Mouse (Mus musculus): ENCODE measurements around the gene Rassf6. TPM values are rescaled to one million over a fixed set of nuclear protein-coding genes. Genes with fewer than 3 reads are reported as not detected.

Rassf6 gene
- total and polyA plus RNA-seq, 3 experiments = 15.1 to 24.5 (median 18.3) TPM

DNA sequence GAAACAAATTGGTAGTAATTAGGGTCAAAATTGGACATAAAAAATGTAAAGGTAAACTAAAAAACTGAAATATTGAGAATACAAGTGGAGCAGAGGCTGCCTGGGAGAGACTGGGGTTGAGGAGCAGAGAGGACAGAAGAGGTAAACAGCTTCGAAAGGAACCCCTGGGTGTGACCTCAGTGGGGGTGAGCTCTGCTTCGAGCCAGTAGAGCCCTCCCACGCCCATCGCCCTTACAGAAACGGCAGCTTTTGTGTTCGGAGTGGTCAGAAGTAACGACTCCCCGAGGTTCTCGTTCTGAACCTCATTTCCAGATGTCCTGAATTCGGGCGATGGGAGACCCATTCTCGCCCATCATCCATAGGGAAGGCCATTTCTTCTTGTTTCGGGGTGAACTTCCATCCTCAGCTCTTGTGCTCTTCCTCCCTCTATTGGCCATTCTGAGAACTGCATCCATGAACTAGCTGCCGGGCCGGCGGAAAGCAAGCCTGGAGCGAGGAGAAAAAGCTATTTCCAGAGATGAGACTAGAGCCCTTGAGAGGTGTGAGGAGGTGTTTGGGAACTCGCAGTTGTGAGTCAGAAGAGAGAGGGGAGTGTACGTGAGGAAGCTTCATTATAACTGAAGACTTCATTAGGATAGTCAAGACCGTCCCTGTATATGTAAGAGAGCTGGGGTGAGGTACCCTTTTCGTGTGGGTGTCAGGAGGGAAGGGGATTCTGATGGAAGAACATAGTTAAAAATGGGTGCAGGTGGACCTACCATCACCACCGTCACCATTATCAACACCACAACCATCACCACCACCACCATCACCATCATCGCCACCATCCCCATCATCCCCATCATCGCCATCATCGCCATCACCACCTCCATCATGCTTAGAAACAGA lies 51.5 kb downstream of the Rassf6 start:
- in situ Hi-C loops (cut with MboI; ENCODE audit: low pct_ligation_motif_present, low pct_unique_long_range_greater_than_20kb, low sequenced_read_pairs) = no loop called here
- no peak for TF ChIP-seq ZC3H11A (IDR thresholded peaks at IDR 0.05; ENCODE audit: low read depth, low read length)
- no peak for TF ChIP-seq JUN (IDR thresholded peaks at IDR 0.05; ENCODE audit: insufficient read depth, low read depth, low read length)
- no peak for TF ChIP-seq BHLHE40 (IDR thresholded peaks at IDR 0.05; ENCODE audit: low read depth, low read length)
- TF ChIP-seq E2F4 (IDR thresholded peaks at IDR 0.05; ENCODE audit: insufficient replicate concordance, low read depth, low read length) = no peak
- TF ChIP-seq GABPA (IDR thresholded peaks at IDR 0.05; ENCODE audit: insufficient replicate concordance, low read depth, low read length) = no peak
- no peak for TF ChIP-seq ZNF384 (IDR thresholded peaks at IDR 0.05; ENCODE audit: low read depth, low read length)
- no peak for TF ChIP-seq CHD2 (IDR thresholded peaks at IDR 0.05; ENCODE audit: low read length)
- 0 out of 2 replicates have a peak, but pooled peaks have one; percentile 35 for TF ChIP-seq TCF12 (IDR thresholded peaks at IDR 0.05; ENCODE audit: low read depth, low read length)
- no peak for TF ChIP-seq ELF1 (IDR thresholded peaks at IDR 0.05; ENCODE audit: low read depth, low read length)
- no peak for TF ChIP-seq USF1 (IDR thresholded peaks at IDR 0.05; ENCODE audit: low read depth, low read length)
- no peak for TF ChIP-seq EP300 (IDR thresholded peaks at IDR 0.05; ENCODE audit: low read length)
- TF ChIP-seq MAZ (IDR thresholded peaks at IDR 0.05; ENCODE audit: low read depth, low read length) = no peak
- no peak for TF ChIP-seq IRF4 (IDR thresholded peaks at IDR 0.05; ENCODE audit: low read depth, low read length)
- TF ChIP-seq ZKSCAN1 (IDR thresholded peaks at IDR 0.05; ENCODE audit: borderline replicate concordance, low read depth, low read length) = no peak
- no peak for TF ChIP-seq TBP (conservative IDR thresholded peaks at IDR 0.05; ENCODE audit: low read depth, low read length)
- peak; percentile 69 to 86 for TF ChIP-seq CTCF (conservative IDR thresholded peaks at IDR 0.05 in 1 of 2, IDR thresholded peaks at IDR 0.05 in 1 of 2; ENCODE audit: low read depth in 2 of 2, low read length in 2 of 2)
- TF ChIP-seq ETS1 (conservative IDR thresholded peaks at IDR 0.05; ENCODE audit: low read depth, low read length) = no peak
- TF ChIP-seq MYC (IDR thresholded peaks at IDR 0.05; ENCODE audit: low read depth, low read length) = no peak
- peak; percentile 66 for TF ChIP-seq SMC3 (IDR thresholded peaks at IDR 0.05; ENCODE audit: low read depth, low read length)
- TF ChIP-seq ZMIZ1 (IDR thresholded peaks at IDR 0.05; ENCODE audit: low read depth, low read length) = no peak
- TF ChIP-seq MAX (IDR thresholded peaks at IDR 0.05; ENCODE audit: low read length) = no peak
- TF ChIP-seq CHD1 (IDR thresholded peaks at IDR 0.05; ENCODE audit: low read depth, low read length) = no peak
- no peak for TF ChIP-seq SIN3A (IDR thresholded peaks at IDR 0.05; ENCODE audit: low read length)
- no peak for TF ChIP-seq NELFE (IDR thresholded peaks at IDR 0.05; ENCODE audit: low read depth, low read length)
- peak; percentile 30; the same call in 1 of the 2 replicates for TF ChIP-seq MEF2A (IDR thresholded peaks at IDR 0.05; ENCODE audit: borderline replicate concordance, low read depth, low read length)
- TF ChIP-seq RCOR1 (conservative IDR thresholded peaks at IDR 0.05; ENCODE audit: low read depth, low read length) = no peak
- peak; percentile 80 for TF ChIP-seq RAD21 (IDR thresholded peaks at IDR 0.05; ENCODE audit: low read depth, low read length)
- no peak for TF ChIP-seq POLR2A (IDR thresholded peaks at IDR 0.05; ENCODE audit: low read depth, low read length)
- TF ChIP-seq MXI1 (IDR thresholded peaks at IDR 0.05; ENCODE audit: low read depth, low read length) = no peak
- 0 out of 2 replicates have a peak, but pooled peaks have one; percentile 28 for TF ChIP-seq NRF1 (IDR thresholded peaks at IDR 0.05; ENCODE audit: low read depth, low read length)
- no peak for TF ChIP-seq KAT2A (IDR thresholded peaks at IDR 0.05; ENCODE audit: insufficient replicate concordance, low read length)
- no peak for TF ChIP-seq MAFK (IDR thresholded peaks at IDR 0.05; ENCODE audit: insufficient replicate concordance, low read length)
- no peak for TF ChIP-seq POLR2AphosphoS2 (IDR thresholded peaks at IDR 0.05; ENCODE audit: low read depth, low read length)
- no peak for TF ChIP-seq UBTF (IDR thresholded peaks at IDR 0.05; ENCODE audit: low read depth, low read length)
- no peak for TF ChIP-seq USF2 (conservative IDR thresholded peaks at IDR 0.05; ENCODE audit: low read depth, low read length)
- no peak for TF ChIP-seq PAX5 (IDR thresholded peaks at IDR 0.05; ENCODE audit: low read length)
- no peak for TF ChIP-seq HCFC1 (IDR thresholded peaks at IDR 0.05; ENCODE audit: low read depth, low read length)
- no peak for TF ChIP-seq JUND (conservative IDR thresholded peaks at IDR 0.05; ENCODE audit: low read depth, low read length)
- H3K79me2 ChIP-seq (replicated peaks; ENCODE audit: control insufficient read depth, extremely low read depth, insufficient read depth, poor library complexity, severe bottlenecking) = no peaks in the 10 kb centered on the region
- peak; percentile 75 for DNase-seq (ENCODE audit: extremely low read depth)
- no peaks in the 10 kb centered on the region for H3K9me3 ChIP-seq (replicated peaks; ENCODE audit: low read length)
- peaks cover 7 to 22% of the 10 kb centered on the region in 2 experiments for H3K4me1 ChIP-seq (ENCODE audit: control insufficient read depth in 1 of 2, insufficient read depth in 2 of 2)
- H3K4me3 ChIP-seq (replicated peaks in 1 of 3; ENCODE audit: low read depth in 2 of 3, low read length in 2 of 3, poor library complexity in 1 of 3) = peak overlapping the region; percentile 39 to 54 (median 47)
- H3K27ac ChIP-seq (ENCODE audit: insufficient read depth, low read depth) = no peak overlapping the region
- H3K9ac ChIP-seq (ENCODE audit: insufficient read depth, low read depth) = peak overlapping the region; percentile 9; the same call in 1 of the 2 replicates
- peaks cover 0 to 32% of the 10 kb centered on the region in 2 experiments for H3K36me3 ChIP-seq (replicated peaks in 1 of 2; ENCODE audit: control insufficient read depth in 1 of 2, insufficient read depth in 1 of 2, low read length in 1 of 2)
- H3K4me2 ChIP-seq (ENCODE audit: insufficient read depth, low read depth, poor library complexity, severe bottlenecking) = peak overlapping the region; percentile 79; the same call in 1 of the 2 replicates
- dilution Hi-C loops (cut with MboI; ENCODE audit: extremely low pct_ligation_motif_present, extremely low pct_unique_long_range_greater_than_20kb, low sequenced_read_pairs) = no loop called here
- no peaks in the 10 kb centered on the region for H3K27me3 ChIP-seq (replicated peaks)

Data from CH12.LX (cell line).